Mouse (Mus musculus) spleen, postnatal 14 days (tissue): Measurements from ENCODE around the gene Prr3.
"Not testable (repeated sequence)": the region's sequence is repeated elsewhere in the genome, so short reads cannot be mapped to it uniquely, and the experiment has no call there.

ENCODE experiments used
- DNase-seq, 2 experiments: peaks; one replicate each; pipeline ENCODE4 v3.0.0; 2021 to 2022; ENCODE audit warnings: low spot score in 2 of 2

Prr3 gene

GRCm38 (mm10) chr17:35979401-35980362 is at the start of gene Prr3, which contains the start of gene Gnl1:
Gene Prr3 (minus strand): TSS chr17:35980236.
Gene Gnl1 (plus strand): TSS chr17:35979851.
- peak; percentile 65 to 75 for DNase-seq

GRCm38 (mm10) chr17:36028879-36029619 is 49.0 kb upstream of the Prr3 start:
- DNase-seq, result no peak

- DNase-seq, result no peak
Measured at GRCm38 (mm10) chr17:36027663-36028062, 47.6 kb upstream of the Prr3 start.

- no peak for DNase-seq
Measured at GRCm38 (mm10) chr17:36025901-36026300, 45.9 kb upstream of the Prr3 start.

GRCm38 (mm10) chr17:36025197-36025596 is 45.2 kb upstream of the Prr3 start:
- DNase-seq, result no peak

GRCm38 (mm10) chr17:36023710-36024654 is 43.9 kb upstream of the Prr3 start:
- DNase-seq, result no peak

- DNase-seq, result no peak
Measured at GRCm38 (mm10) chr17:36022922-36023321, 42.9 kb upstream of the Prr3 start.

- no peak for DNase-seq
Measured at GRCm38 (mm10) chr17:36022098-36022497, 42.1 kb upstream of the Prr3 start.

GRCm38 (mm10) chr17:36021309-36021708 is 41.3 kb upstream of the Prr3 start:
- no peak for DNase-seq

GRCm38 (mm10) chr17:36020191-36021073 is 40.4 kb upstream of the Prr3 start, which contains the start of gene H2-T24:
Gene H2-T24 (minus strand): TSS chr17:36020560.
- DNase-seq, result peak; percentile 63 to 75

GRCm38 (mm10) chr17:36019519-36019918 is 39.5 kb upstream of the Prr3 start:
- no peak for DNase-seq

GRCm38 (mm10) chr17:36018979-36019378 is 38.9 kb upstream of the Prr3 start:
- DNase-seq, result no peak

GRCm38 (mm10) chr17:36017046-36017445 is 37.0 kb upstream of the Prr3 start:
- DNase-seq, result no peak

- no peak for DNase-seq
Measured at GRCm38 (mm10) chr17:36014977-36015376, 34.9 kb upstream of the Prr3 start.

GRCm38 (mm10) chr17:36004409-36004808 is 24.4 kb upstream of the Prr3 start:
- DNase-seq, result not testable (repeated sequence)

GRCm38 (mm10) chr17:36003331-36003730 is 23.3 kb upstream of the Prr3 start:
- no peak for DNase-seq

GRCm38 (mm10) chr17:36001966-36002365 is 21.9 kb upstream of the Prr3 start:
- DNase-seq, result peak in 1 of 2 experiments; percentile 56

GRCm38 (mm10) chr17:36001121-36001897 is 21.3 kb upstream of the Prr3 start:
- peak in 1 of 2 experiments; percentile 53 for DNase-seq

GRCm38 (mm10) chr17:36000349-36000748 is 20.3 kb upstream of the Prr3 start:
- no peak for DNase-seq
